Mouse (Mus musculus) midbrain, postnatal 0 days (tissue): ENCODE results near the gene Fam155a. TPM values are rescaled to one million over a fixed set of nuclear protein-coding genes. Genes with fewer than 3 reads are reported as not detected.

Experiments
- ATAC-seq: fragments of 200-750 bp; cut with Nextera tagmentation; 2 replicates; pipeline ENCODE4 v1.8.0; 2017; ENCODE audit warnings: moderate number of reproducible peaks, mild to moderate bottlenecking, moderate TSS enrichment, moderate library complexity; ENCODE audit not compliant: low FRiP score
- DNase-seq: peaks from one replicate; pipeline ENCODE4 v3.0.0-alpha.2; 2015; ENCODE audit warnings: low spot score
- H3K27ac ChIP-seq: fragments of 300-500 bp; sonication (generic); 2 replicates; pipeline ENCODE4 v1.5.1; 2014; ENCODE audit warnings: low read depth, mild to moderate bottlenecking, low read length, mixed read lengths
- H3K27me3 ChIP-seq: fragments of 300-500 bp; sonication (generic); 2 replicates; pipeline ENCODE4 v1.6.1; 2014; ENCODE audit warnings: low read length, control low read depth, mixed read lengths; ENCODE audit not compliant: insufficient read depth
- H3K36me3 ChIP-seq: fragments of 300-500 bp; sonication (generic); 2 replicates; pipeline ENCODE4 v1.6.1; 2014; ENCODE audit warnings: low read length, control low read depth, mixed read lengths; ENCODE audit not compliant: insufficient read depth
- H3K4me1 ChIP-seq: fragments of 300-500 bp; sonication (generic); 2 replicates; pipeline ENCODE4 v1.6.1; 2014; ENCODE audit warnings: mild to moderate bottlenecking, control low read depth, antibody characterized with exemption, low read length, mixed read lengths; ENCODE audit not compliant: insufficient read depth
- H3K4me2 ChIP-seq: fragments of 300-500 bp; sonication (generic); 2 replicates; pipeline ENCODE4 v1.6.1; 2014; ENCODE audit warnings: low read depth, mild to moderate bottlenecking, low read length, mixed read lengths; ENCODE audit not compliant: poor library complexity, severe bottlenecking
- H3K4me3 ChIP-seq: fragments of 300-500 bp; sonication (generic); 2 replicates; pipeline ENCODE4 v1.5.1; 2014; ENCODE audit warnings: low read depth, mild to moderate bottlenecking, low read length, moderate library complexity
- H3K9ac ChIP-seq: fragments of 300-500 bp; sonication (generic); replicated peaks from 2 replicates; pipeline ENCODE4 v1.6.1; 2014; ENCODE audit warnings: mild to moderate bottlenecking, low read length, moderate library complexity, mixed read lengths; ENCODE audit not compliant: poor library complexity, severe bottlenecking
- H3K9me3 ChIP-seq: fragments of 300-500 bp; sonication (generic); 2 replicates; pipeline ENCODE4 v1.6.1; 2016; ENCODE audit warnings: low read length, control low read depth
- CTCF ChIP-seq: IDR thresholded peaks from 2 replicates; pipeline ENCODE4 v1.5.1; 2016; ENCODE audit warnings: antibody characterized with exemption, mild to moderate bottlenecking
- WGBS: fragments of 180-500 bp; shearing (Covaris S2); extraction: QIAGEN DNeasy Blood & Tissue Kit; methylation state at CpG from one replicate; pipeline ENCODE4 v1.1.7; 2014; 5-methylcytosine and 5-hydroxymethylcytosine counted together
- polyA plus RNA-seq: library from polyadenylated mRNA; unstranded; fragments of >200 nt; fragmentation: Nextera tagmentation; extraction: Ambion mirVana; gene quantifications from 2 replicates; pipeline ENCODE4 v1.2.1, GENCODE M21; 2015
- total RNA-seq: library from RNA; depleted of rRNA; stranded (reverse); fragments of >200 nt; gene quantifications from 2 replicates; pipeline ENCODE4 v1.2.3, GENCODE M21; 2014

The Fam155a gene
- total and polyA plus RNA-seq, 2 experiments from 2014 or later, result 39.9 to 122 TPM

GRCm38 (mm10) chr8:9448613-9449012 is 322.3 kb downstream of the Fam155a start:
- ATAC-seq (no peak), DNase-seq (no peak)
- H3K27me3 ChIP-seq, result no peaks in the 10 kb centered on the region
- 45% methylated on average over 7 of the region's 7 CpGs for WGBS
- H3K27ac ChIP-seq, result no peak overlapping the region
- no peaks in the 10 kb centered on the region for H3K9me3 ChIP-seq
- no peaks in the 10 kb centered on the region for H3K4me1 ChIP-seq
- no peak overlapping the region for H3K9ac ChIP-seq
- H3K4me3 ChIP-seq, result no peak overlapping the region
- no peak overlapping the region for H3K4me2 ChIP-seq
- no peak for TF ChIP-seq CTCF
- no peaks in the 10 kb centered on the region for H3K36me3 ChIP-seq

GRCm38 (mm10) chr8:9437822-9438221 is 333.1 kb downstream of the Fam155a start:
- Histone ChIP-seq H3K4me2 (no peak overlapping the region), H3K4me1 (no peaks in the 10 kb centered on the region), H3K27ac (no peak overlapping the region), H3K36me3 (no peaks in the 10 kb centered on the region), H3K9me3 (no peaks in the 10 kb centered on the region), H3K4me3 (no peak overlapping the region), H3K27me3 (no peaks in the 10 kb centered on the region), H3K9ac (no peak overlapping the region)
- 95% methylated on average over 4 of the region's 4 CpGs for WGBS
- DNase-seq (no peak), ATAC-seq (no peak)
- no peak for TF ChIP-seq CTCF

GRCm38 (mm10) chr8:9435501-9435900 is 335.5 kb downstream of the Fam155a start:
- Histone ChIP-seq H3K27me3 (no peaks in the 10 kb centered on the region), H3K4me2 (no peak overlapping the region), H3K9ac (no peak overlapping the region), H3K27ac (no peak overlapping the region), H3K4me3 (no peak overlapping the region), H3K9me3 (no peaks in the 10 kb centered on the region), H3K36me3 (no peaks in the 10 kb centered on the region), H3K4me1 (no peaks in the 10 kb centered on the region)
- no peak for DNase-seq
- WGBS, result 54% methylated on average over 10 of the region's 10 CpGs
- no peak for TF ChIP-seq CTCF
- no peak for ATAC-seq

GRCm38 (mm10) chr8:9432635-9433372 is 338.2 kb downstream of the Fam155a start:
- no peak overlapping the region for H3K4me2 ChIP-seq
- no peaks in the 10 kb centered on the region for H3K9me3 ChIP-seq
- H3K27me3 ChIP-seq, result no peaks in the 10 kb centered on the region
- no peak overlapping the region for H3K4me3 ChIP-seq
- H3K36me3 ChIP-seq, result no peaks in the 10 kb centered on the region
- no peak overlapping the region for H3K27ac ChIP-seq
- WGBS, result 84% methylated on average over 11 of the region's 11 CpGs
- ATAC-seq (no peak), DNase-seq (no peak)
- TF ChIP-seq CTCF, result no peak
- no peak overlapping the region for H3K9ac ChIP-seq
- H3K4me1 ChIP-seq, result no peaks in the 10 kb centered on the region

GRCm38 (mm10) chr8:9428846-9429245 is 342.1 kb downstream of the Fam155a start:
- Histone ChIP-seq H3K9ac (no peak overlapping the region), H3K27me3 (no peaks in the 10 kb centered on the region), H3K4me2 (no peak overlapping the region), H3K9me3 (no peaks in the 10 kb centered on the region), H3K4me3 (no peak overlapping the region), H3K36me3 (no peaks in the 10 kb centered on the region), H3K4me1 (no peaks in the 10 kb centered on the region), H3K27ac (no peak overlapping the region)
- WGBS, result 71% methylated on average over 4 of the region's 4 CpGs
- ATAC-seq (no peak), DNase-seq (no peak)
- no peak for TF ChIP-seq CTCF

GRCm38 (mm10) chr8:9424069-9424468 is 346.9 kb downstream of the Fam155a start:
- H3K27ac ChIP-seq, result no peak overlapping the region
- 76% methylated on average over 2 of the region's 2 CpGs for WGBS

More at GRCm38 (mm10) chr8:9424069-9424468, 346.9 kb downstream of the Fam155a start:
- no peak overlapping the region for H3K4me3 ChIP-seq
- H3K9ac ChIP-seq, result no peak overlapping the region
- no peak overlapping the region for H3K4me2 ChIP-seq
- H3K27me3 ChIP-seq, result no peaks in the 10 kb centered on the region
- ATAC-seq, result no peak
- H3K9me3 ChIP-seq, result no peaks in the 10 kb centered on the region
- DNase-seq, result no peak
- no peaks in the 10 kb centered on the region for H3K4me1 ChIP-seq
- H3K36me3 ChIP-seq, result no peaks in the 10 kb centered on the region
- no peak for TF ChIP-seq CTCF
